Mouse (Mus musculus): ENCODE results near the gene Fgfr2.

DNA sequence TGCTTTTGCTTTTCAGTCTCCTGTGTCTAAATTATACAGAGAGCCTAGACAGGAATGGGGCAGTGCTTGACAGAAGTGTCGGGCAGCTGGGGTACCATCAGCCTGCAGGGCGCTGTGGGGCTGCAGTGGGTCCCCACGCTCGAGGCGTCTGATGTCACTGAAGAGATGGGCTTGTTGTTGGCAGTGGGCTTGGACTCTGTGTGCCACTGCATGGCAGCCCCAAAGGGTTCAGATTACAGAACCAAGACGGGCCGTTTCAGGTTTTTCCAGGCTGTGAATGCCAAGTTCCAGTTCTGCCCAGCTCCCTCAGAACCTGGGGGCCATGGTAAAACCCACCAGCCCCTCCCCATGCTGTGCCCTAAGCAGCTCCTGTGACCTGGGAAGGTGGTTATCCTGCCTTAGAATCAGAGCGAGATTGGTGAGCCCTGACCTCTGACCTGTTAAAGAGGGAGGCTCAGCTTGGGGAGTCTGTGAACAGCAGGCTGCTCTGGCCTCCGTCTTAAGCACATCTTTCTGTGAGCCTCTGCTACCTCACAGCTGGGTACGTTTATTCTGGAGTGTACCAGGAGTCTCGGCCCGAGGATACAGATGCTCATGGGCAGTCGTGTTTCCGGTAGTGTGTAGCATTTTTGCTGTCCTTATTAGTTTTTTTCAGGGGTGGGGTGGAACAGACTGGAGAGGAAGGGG, 465.6 kb downstream of the Fgfr2 start:
- TF ChIP-seq MYOG (IDR thresholded peaks at IDR 0.05; ENCODE audit: control insufficient read depth in 1 of 3, insufficient read depth in 1 of 3, insufficient read length in 2 of 3, low read depth in 2 of 3) (no peak), POLR2AphosphoS2 (IDR thresholded peaks at IDR 0.05; ENCODE audit: insufficient read length, low read depth) (no peak), TCF12 (IDR thresholded peaks at IDR 0.05; ENCODE audit: insufficient read depth, poor library complexity, severe bottlenecking) (no peak), POLR2A (IDR thresholded peaks at IDR 0.05; ENCODE audit: insufficient read length, low read depth) (no peak), E2F4 (IDR thresholded peaks at IDR 0.05; ENCODE audit: insufficient read depth) (no peak)
